Mouse (Mus musculus): Measurements from ENCODE around the gene Lrrc75a. TPM values are rescaled to one million over a fixed set of nuclear protein-coding genes. Genes with fewer than 3 reads are reported as not detected.

Lrrc75a gene
- total RNA-seq, 2 experiments from 2014 or later: 8.5 to 8.7 TPM

DNA sequence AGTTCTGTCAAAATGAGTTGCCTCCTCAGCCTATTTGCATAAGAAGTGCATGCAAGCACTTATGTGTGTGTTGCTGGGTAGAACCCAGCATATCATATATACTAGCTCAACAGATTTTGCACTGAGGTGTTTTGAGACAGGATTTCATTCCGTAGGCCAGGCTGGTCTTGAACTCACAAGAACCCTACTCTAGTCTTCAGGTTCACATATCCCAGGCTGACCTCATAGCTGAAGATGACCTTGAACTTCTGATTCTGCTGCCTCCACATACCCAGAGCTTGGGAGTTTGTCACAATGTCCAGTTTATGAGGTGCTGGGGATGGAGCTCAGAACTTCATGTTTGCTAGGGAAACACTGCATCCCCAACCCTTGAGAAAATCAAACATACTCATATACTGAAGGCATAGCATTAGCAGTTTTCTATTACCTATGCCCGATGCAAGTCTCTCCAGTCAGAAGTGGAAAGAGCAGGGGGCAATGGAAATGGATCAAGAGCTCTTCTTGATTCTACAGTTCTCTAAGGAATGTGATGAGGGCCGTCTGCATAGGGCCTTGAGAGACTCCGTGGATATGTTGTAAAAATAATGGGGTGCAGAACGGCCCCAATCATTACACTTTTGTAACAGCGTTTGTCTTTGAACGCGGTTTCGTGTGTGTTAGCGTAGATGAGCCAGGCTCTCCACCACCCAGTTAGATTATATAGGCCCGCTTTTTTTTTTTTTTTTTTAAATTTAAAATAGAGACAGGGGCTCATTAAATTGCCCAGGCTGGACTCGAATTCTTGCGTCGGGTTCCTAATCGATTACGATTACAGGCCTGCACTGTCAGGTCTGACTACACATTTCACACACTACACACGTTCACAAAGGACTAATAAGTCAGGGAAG, 46.3 kb downstream of the Lrrc75a start:
- DNase-seq (ENCODE audit: low spot score in 2 of 2): no peak

DNA sequence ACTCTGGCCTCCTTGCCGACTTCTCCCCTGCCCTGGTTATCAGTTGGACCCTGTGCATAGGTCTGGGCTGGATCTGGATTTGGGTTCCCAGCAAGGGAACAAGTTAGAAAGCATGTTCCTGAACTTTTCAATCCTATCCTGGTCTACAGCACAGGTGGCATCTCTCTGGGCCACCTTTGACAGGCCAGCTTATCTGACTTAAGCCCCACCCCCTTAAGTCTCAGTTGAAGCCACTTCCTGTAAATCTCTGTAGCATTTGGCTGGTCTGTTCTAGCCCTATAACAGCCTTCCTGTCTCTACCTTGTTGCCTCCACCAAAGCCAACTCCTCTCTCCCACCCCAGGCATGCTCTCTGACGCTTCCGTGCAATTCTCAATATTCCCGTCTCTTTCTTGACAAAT, 49.8 kb downstream of the Lrrc75a start:
- no peak for DNase-seq (ENCODE audit: low spot score in 2 of 2)

DNA sequence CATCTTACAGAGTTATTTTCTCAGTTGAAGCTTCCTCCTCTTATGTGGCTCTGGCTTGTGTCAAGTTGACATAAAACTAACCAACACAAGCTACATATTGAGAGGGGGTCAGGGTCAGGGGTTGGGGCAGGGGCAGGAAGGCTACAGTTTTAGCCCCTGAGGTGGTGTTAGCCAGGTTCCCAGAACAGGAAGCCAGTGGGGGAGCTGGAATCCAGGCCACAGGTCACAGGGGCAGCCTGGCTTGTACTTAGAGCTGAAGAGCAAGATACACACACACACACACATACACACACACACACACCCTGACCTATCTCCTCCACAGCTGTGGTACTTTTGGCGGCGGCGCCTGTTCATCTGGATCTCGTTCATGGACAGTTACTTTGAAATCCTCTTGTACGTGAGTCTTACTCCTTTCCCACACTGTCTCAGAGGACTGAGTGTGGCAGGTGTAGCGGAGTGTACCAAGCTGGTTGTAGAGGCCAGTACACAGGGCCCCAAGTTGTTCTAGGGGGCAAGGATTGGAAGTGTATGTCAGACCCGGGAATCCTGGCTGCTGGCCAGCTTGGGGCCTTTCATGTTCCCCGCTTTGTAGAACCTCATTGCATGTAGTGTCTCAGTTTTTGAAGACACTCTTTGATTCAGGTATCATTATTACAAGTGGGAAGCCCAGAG, 56.3 kb downstream of the Lrrc75a start:
- no peak for DNase-seq (ENCODE audit: low spot score in 2 of 2)

DNA sequence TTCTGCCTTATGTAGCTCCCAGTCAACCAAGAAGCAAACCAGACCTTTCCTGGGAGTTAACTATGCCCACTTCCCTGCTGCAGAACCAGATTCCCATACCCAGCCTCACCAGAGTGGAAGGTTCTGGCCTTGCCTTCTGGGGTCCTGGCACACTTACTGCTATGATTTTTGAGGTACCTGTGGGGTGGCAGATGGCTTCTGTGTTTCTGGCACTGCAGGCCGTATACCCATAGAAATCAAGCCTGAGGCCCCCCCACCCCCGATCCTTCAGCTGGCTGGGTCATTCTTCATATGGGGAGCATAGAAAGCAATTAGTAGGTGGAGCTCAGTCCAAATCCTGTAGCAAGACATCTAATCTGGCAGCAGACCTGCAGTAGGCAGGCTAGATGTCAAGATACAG, 57.3 kb downstream of the Lrrc75a start:
- no peak for DNase-seq (ENCODE audit: low spot score in 2 of 2)

DNA sequence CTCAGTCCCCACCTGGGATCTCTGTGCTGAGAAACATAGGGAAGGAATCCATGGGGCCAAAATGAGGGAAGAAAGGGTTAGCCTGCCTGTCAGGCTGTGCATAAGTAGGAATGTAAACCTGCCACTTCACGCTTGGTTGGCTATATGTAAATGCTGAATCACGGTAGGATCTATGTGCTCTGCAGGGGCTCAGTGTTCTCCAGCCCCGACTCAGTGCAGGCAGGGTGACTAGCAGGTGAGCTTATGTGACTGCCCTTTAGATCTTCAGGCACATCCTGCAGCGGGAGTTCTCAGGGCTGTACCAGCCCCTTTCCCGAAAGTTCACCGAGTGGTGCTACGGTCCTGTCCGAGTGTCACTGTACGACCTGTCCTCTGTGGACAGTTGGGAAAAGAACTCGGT, 58.9 kb downstream of the Lrrc75a start:
- DNase-seq (ENCODE audit: low spot score in 2 of 2): no peak

DNA sequence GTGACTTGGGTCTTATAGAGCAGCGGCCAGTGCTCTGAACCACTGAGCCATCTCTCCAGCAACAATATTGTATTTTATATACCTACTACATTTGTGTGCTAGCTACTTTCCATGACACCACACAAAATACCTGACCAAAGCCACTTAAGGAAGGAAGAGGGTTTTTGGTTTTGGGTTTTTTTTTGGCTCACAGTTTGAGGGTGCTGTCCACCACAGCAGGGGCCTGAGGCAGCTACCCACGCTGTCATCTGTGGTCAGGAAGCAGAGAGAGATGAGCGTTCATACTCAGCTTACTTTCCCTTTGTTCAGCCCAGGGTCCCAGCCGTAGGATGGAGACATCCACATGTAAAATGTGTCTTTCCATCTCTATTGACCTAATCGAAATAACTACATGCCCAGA, 61.3 kb downstream of the Lrrc75a start:
- no peak for DNase-seq (ENCODE audit: low spot score in 2 of 2)

DNA sequence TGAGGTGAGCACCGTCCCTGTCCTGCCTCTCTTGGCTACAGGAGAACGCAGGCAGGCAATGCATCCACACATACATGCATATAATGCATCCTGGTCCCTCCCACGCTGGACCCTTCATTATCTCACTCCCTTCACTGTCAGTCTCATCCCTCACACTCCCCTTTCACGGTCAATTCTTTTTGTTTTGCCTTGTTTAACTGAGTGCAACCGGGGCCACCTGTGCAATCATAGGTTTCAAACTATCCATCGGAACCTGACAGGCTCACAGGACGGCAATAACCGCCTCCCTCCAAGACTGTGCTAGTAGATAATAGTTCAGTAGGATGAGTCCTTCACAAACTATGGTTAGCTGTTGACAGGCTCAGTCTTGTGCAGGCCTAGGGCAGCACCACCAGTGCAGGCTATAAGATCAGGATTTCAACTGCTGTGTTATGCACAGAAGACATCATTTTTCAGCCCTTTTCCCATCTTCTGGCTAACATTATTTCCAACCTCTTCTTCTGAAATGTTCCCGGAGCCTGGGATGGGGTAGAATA, 63.6 kb downstream of the Lrrc75a start:
- no peak for DNase-seq (ENCODE audit: low spot score in 2 of 2)

DNA sequence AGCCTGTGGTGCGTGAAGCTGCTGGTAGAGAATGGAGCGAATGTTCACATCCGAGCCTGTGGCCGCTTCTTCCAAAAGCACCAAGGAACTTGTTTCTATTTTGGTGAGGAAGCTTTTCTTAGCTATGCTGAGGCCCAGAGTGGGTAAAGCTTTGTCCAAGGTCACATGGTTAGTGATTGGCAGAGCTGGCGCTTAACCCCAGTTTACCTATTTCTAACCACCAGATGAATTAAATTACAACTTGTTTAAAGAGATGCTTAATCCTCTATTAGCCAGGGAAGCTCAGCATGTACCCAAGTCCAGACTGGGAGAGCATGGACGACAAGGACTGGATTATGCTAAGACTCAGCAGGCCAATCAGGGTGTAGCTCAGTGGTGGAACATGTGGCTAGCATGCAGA, 65.3 kb downstream of the Lrrc75a start:
- DNase-seq (ENCODE audit: low spot score in 2 of 2): no peak

DNA sequence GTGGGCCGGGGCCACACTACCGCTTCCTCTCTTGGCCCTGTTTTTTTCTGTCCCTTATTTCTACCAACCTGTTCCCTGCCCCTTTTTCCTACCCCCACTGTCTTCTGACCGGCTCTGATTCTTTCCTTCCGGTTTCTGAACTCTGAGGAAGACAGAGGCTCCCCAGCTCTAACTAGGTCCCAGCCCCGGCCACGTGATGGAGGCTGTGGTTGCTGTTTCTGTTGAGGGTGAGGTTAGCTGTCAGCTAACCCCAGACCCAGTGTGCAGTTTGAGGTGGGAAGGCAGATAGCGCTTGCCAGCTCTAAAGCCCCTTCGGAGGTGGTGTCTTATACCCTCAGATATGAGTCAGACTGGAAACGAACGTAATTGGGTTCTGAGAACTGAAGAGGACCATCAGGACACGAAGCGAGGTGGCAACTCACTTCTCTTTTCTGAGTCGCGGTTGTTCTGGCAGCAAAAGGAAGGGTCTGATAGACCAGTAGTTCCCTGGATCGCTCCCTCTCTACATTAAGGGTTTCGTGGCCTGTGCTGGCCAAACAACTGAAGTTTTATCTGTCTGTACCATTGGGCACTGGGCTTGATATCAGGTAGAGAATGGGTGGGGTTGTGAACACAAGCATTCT, 71.7 kb downstream of the Lrrc75a start:
- no peak for DNase-seq (ENCODE audit: low spot score in 2 of 2)

DNA sequence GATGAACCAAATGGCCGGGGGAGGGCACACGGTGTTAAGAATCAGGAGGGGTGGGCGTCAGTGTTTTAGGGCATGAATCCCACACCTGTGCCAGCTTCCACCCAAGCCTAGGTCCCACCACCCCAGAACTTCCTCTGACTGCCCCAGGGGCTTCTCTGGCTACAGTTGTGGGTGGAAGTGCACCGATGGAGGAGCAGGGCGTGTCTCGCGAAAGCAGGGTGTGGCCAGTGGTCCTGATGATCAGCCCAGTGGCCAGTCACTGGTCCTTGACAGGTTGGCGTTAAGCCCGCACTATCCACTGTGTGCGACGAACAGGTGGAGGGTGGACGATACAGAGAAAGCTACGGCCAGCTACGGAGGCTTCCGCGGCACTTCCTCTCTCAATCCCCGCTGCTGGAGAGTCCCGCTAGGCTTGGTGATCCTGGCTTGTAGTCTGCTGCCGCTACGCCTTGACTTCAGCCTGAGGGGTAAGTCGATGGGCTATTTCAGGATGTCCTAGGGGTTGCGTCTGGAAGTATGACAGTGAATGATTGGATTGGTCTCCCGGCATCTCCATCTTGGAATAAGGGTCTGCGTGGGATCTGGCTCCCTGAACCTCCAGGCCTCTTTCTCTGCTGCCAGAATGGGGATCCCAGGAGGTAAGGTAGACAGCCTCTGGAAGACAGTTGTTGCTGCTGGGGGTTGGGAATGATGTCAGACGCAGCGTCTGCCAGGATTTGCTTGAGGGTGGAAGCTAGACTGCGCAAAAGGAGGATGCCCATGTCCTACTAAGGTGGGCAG, 72.5 kb downstream of the Lrrc75a start:
- DNase-seq (ENCODE audit: low spot score in 2 of 2): peak; percentile 37 to 42

DNA sequence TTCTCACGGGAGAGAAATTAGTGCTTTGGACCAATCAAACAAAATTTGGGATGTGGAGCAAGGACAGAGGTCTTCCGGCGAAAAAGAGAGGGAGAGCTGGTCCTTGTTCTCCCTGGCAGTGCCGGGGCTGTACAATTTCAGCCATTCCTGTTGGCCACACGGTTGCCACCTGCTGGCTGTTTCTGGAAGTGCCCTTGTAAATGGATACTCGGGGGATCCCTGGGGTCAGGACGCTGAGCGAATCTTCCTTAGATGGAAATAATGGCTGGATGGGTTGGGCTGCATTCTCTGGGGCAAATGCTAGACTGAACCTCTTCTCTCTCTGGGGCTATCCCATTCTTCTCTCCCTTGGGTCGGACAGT, 73.0 kb downstream of the Lrrc75a start:
- DNase-seq (ENCODE audit: low spot score in 2 of 2): peak; percentile 74 to 93

DNA sequence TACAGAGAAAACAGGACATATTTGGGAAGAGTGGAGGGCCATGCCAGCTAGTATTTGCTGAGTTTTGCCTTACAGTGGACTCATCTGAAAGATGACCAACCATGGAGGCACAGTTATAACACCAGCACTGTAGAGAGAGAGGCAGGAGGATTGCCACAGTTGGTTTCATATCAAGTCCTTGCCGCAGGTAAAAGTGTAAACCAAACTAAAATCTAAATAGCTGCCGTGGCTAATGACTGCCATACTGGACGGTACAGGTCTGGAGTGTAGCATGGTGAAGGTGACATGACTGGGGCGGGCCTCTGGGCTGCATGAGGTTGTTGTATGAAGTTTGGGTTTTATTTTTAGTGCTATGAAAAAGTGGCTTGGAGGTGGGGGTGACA, 73.6 kb downstream of the Lrrc75a start:
- no peak for DNase-seq (ENCODE audit: low spot score in 2 of 2)

DNA sequence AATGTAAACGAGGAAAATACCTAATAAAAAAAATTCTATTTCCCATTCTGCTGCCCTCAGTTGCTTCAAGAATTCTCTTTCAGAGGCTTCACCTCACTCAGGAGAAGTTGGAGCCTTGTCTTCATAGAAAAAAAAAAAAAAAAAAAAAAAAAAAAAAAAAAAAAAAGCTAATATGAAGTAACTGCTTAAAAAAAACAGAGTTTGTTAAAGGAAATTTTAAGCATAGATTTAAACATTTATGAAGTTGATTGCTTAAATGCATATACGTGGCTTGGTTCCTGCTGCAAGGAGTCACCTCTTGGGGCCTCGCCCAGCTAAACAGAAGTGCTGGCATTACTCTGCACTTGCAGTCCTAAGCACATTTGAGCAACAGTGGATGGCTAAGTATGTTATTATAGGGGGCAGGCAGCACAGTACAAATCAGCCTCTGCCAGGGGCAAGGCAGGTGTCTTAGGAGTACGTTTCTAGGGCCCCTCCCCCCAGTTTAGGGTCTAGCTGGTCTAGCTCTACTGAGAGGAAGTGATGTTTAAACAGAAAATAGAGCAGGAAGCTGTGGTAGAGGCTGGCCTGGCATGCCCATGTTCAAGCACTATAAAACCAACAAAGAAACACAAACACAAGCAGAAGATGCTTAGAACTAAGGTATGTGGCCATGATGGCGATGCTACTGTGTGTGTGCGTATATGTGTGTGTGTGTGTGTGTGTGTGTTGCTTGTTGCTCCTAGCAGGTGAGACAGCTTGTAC, 74.2 kb downstream of the Lrrc75a start, which contains the start of gene Trpv2:
Gene Trpv2 (plus strand): TSS at position 528 of the 744 bp plus-strand sequence.
- no peak for DNase-seq (ENCODE audit: low spot score in 2 of 2)

DNA sequence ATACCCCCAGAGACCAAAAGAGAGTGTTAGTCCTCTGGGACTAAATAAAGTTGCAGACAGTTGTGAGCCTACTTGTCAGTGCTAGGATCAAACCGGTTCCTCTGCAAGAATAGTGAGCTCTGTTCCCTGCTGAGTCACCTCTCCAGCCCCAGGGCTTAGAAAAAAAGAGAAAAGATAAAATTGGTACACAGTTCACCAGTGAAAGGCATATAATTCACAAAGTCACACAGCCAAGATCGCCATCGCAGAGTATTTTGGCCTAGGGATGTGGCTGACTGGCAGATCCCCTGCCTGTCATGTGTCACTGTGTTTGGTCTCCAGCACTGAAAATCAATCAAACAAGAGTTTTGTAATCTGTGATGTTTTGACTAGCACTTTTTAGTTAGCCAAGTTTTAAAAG, 80.0 kb downstream of the Lrrc75a start:
- no peak for DNase-seq (ENCODE audit: low spot score in 2 of 2)

DNA sequence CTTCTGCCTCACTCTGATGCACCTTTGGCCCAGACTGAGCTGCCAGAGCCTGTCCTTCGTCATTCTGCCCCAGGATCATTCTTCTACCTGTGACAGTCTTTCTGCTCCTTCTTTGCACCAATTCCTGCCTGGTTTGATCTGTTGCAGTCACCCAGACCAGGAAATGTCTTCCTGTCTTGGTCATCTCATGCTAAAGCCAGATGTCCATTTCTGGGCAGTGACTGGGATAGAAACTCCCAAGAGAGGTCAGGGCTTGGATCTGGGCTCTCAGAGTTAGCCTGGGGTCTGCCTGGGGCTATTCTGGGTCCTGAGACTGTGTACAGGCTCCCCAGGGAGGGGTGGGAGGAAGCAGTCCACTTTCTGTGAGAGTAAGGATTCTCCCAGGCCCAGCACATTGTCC, 82.1 kb downstream of the Lrrc75a start:
- DNase-seq (ENCODE audit: low spot score in 2 of 2): no peak

DNA sequence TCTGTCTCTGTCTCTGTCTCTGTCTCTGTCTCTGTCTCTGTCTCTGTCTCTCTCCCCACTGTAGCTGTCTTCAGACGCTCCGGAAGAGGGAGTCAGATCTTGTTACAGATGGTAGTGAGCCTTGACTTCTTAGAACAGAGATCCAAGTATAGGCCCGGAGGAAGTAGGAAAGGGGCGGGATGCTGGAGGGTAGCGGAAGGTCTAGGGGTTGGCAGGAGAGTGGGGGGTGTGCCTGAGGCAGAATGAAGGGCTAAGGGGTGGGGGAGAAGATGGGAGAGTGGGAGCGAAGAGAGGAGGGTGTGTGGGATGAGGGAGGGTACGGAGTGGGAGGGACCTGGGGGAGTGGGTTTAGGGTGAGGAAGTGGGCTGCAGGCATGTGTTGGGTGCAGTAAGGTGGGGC, 82.6 kb downstream of the Lrrc75a start:
- no peak for DNase-seq (ENCODE audit: low spot score in 2 of 2)

DNA sequence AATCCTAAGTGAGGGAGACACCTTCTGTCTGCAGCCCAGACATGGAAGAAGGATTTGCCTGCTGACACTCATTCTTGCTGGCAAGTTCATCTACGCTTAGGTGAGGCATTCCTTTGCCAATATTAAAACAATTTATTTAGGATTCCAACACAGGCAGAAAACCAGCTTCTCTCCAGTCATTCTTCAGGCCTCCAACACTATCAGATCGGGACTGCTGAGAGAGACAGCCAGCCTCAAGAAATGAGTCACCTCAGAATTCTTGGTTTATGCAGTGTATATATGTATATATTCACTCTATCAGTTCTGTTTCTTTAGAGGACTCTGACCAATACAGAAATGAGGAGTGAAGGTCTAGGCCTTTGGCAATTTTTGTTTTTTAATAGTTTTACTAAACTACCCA, 84.7 kb downstream of the Lrrc75a start:
- no peak for DNase-seq (ENCODE audit: low spot score in 2 of 2)

DNA sequence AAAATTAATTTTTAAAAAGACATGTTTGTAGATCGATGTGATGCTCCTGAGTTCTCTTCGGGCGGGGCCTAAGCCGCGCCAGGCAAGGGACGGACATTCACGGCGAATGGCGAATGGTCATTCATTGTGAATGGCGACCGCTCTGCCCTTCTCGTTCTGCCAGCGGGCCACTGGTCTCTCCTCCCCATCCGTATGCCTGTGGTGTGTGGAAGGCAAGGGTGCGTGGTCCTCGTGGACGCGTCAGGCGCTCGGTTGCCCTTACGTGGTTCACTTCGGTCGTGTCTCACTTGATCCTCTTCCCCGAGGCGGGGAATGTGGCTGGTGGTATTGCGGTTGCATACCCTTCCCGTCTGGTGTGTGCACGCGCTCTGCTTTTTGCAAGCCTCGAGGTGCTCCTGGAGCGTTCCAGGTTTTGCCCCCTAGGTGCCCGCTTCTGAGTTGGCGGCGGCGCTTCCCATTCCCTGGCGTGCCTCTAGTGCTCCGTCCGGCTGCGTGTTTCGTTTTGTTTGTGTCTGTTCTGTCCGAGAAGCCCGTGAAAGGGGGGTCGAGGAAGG, 87.8 kb downstream of the Lrrc75a start:
- no peak for DNase-seq (ENCODE audit: low spot score in 2 of 2)

DNA sequence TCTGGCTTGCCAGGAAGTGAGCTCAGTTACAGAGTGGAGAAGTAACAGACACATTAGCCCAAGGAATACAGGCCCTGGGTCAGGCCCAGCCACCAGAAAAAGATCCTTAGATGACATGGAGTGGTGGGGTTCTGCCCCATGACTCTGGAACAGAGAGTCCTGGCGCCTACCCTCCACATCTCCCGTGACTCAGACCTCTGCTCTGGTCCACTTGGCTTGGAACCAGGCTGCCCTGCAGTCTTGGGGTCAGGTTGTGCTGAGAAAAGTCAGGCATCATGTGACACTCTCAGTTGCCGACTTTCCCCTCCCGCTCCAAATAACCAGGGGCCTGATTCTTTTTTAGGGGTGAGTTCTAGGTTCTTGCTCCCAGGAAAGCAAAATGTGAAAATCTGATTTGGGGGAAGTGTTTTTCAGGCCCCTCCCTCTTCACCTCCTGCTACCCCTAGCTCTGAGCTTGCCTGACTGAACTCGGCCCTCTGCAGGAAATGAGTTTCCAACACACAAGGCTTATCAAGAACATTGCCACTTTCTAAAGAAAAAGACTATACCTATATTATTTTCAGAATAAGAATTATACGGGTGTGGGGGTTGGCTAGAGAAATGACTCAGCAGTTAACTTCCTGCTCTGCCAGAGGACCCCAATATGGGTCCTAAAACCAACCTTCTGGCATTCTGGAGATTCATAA, 89.2 kb downstream of the Lrrc75a start:
- no peak for DNase-seq (ENCODE audit: low spot score in 2 of 2)

DNA sequence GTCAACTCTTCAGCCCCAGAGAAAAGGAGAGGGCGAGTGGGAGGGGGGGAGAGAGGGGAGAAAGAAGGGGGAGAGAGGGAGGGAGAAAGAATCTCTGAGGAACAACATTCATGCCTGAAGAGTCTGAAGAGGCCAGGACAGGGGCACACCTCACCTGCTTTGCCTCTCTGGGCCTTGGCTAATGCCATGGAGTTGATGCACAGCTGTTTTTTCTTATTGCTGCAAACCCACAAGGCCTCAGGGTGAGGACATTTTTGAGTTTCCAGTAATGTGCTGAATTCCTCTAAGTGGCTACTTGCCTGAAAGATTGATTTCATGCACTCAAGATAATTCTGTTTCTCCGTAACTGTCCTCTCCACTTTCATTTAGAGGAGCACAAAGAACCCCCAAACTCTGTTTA, 90.2 kb downstream of the Lrrc75a start:
- DNase-seq (ENCODE audit: low spot score in 2 of 2): no peak

All from layer of hippocampus, adult 18-20 months (tissue).